Mouse (Mus musculus) CH12.LX (cell line): ENCODE measurements around the gene Hist1h4b. TPM values are rescaled to one million over a fixed set of nuclear protein-coding genes. Genes with fewer than 3 reads are reported as not detected.

ENCODE experiments used
- DNase-seq: peaks from one replicate; pipeline ENCODE4 v3.0.0-alpha.2; 2013; ENCODE audit errors: extremely low read depth
- H3K27ac ChIP-seq: 2 replicates; pipeline ENCODE4 v1.5.1; 2012; ENCODE audit warnings: low read depth, mild to moderate bottlenecking, control low read depth, moderate library complexity; ENCODE audit not compliant: insufficient read depth
- H3K27me3 ChIP-seq: replicated peaks from 2 replicates; pipeline ENCODE3; 2012; ENCODE audit warnings: inconsistent platforms
- H3K36me3 ChIP-seq, 2 experiments: replicated peaks in 1 of 2; 2 replicates each; pipeline versions ENCODE3 to v1.6.1; 2012; ENCODE audit warnings: inconsistent platforms in 1 of 2, low read length in 1 of 2, mild to moderate bottlenecking in 1 of 2, mixed read lengths in 1 of 2, moderate library complexity in 1 of 2; ENCODE audit not compliant: control insufficient read depth in 1 of 2, insufficient read depth in 1 of 2
- H3K4me1 ChIP-seq, 2 experiments: 2 replicates each; pipeline ENCODE4 v1.6.1; 2012; ENCODE audit warnings: inconsistent platforms in 1 of 2, moderate library complexity in 1 of 2; ENCODE audit not compliant: insufficient read depth in 2 of 2, control insufficient read depth in 1 of 2
- H3K4me2 ChIP-seq: 2 replicates; pipeline ENCODE4 v1.6.1; 2012; ENCODE audit warnings: low read depth, mild to moderate bottlenecking, control low read depth; ENCODE audit not compliant: poor library complexity, insufficient read depth, severe bottlenecking
- H3K4me3 ChIP-seq, 3 experiments: fragments of 150-350 bp in 1 of 3; sonication (generic) in 1 of 3; replicated peaks in 1 of 3; 2 replicates each; pipeline versions ENCODE3 to v1.5.1; 2011 to 2012; ENCODE audit warnings: low read depth in 2 of 3, low read length in 2 of 3, mild to moderate bottlenecking in 2 of 3, moderate library complexity in 2 of 3, control low read depth in 1 of 3, improper control_type of control experiment in 1 of 3, inconsistent platforms in 1 of 3, mixed read lengths in 1 of 3; ENCODE audit not compliant: poor library complexity in 1 of 3
- H3K79me2 ChIP-seq: replicated peaks from 2 replicates; pipeline ENCODE4 v1.6.1; 2012; ENCODE audit warnings: mild to moderate bottlenecking, moderate library complexity; ENCODE audit not compliant: control insufficient read depth, poor library complexity, insufficient read depth, severe bottlenecking; ENCODE audit errors: extremely low read depth
- H3K9ac ChIP-seq: 2 replicates; pipeline ENCODE4 v1.6.1; 2012; ENCODE audit warnings: low read depth, mild to moderate bottlenecking, control low read depth, moderate library complexity; ENCODE audit not compliant: insufficient read depth
- H3K9me3 ChIP-seq: replicated peaks from 2 replicates; pipeline ENCODE3; 2012; ENCODE audit warnings: low read length, inconsistent platforms, mixed read lengths
- BHLHE40 ChIP-seq: IDR thresholded peaks from 2 replicates; pipeline ENCODE4 v1.6.1; 2011; ENCODE audit warnings: mild to moderate bottlenecking, low read depth, low read length, improper control_type of control experiment
- CHD1 ChIP-seq: IDR thresholded peaks from 2 replicates; pipeline ENCODE4 v1.6.1; 2012; ENCODE audit warnings: low read depth, low read length, improper control_type of control experiment, inconsistent platforms
- EP300 ChIP-seq: IDR thresholded peaks from 2 replicates; pipeline ENCODE4 v1.6.1; 2011; ENCODE audit warnings: low read length, improper control_type of control experiment
- IRF4 ChIP-seq: IDR thresholded peaks from 2 replicates; pipeline ENCODE4 v1.6.1; 2014; ENCODE audit warnings: low read depth, mild to moderate bottlenecking, inconsistent platforms, low read length, improper control_type of control experiment
- JUN ChIP-seq: IDR thresholded peaks from 2 replicates; pipeline ENCODE4 v1.6.1; 2011; ENCODE audit warnings: low read depth, mild to moderate bottlenecking, low read length, improper control_type of control experiment, moderate library complexity; ENCODE audit not compliant: insufficient read depth
- KAT2A ChIP-seq: IDR thresholded peaks from 2 replicates; pipeline ENCODE4 v1.6.1; 2012; ENCODE audit warnings: low read length, improper control_type of control experiment, inconsistent platforms; ENCODE audit not compliant: insufficient replicate concordance
- MAFK ChIP-seq: IDR thresholded peaks from 2 replicates; pipeline ENCODE4 v1.6.1; 2011; ENCODE audit warnings: low read length, improper control_type of control experiment; ENCODE audit not compliant: insufficient replicate concordance
- MAX ChIP-seq: IDR thresholded peaks from 2 replicates; pipeline ENCODE4 v1.6.1; 2011; ENCODE audit warnings: low read length, improper control_type of control experiment
- MYC ChIP-seq: IDR thresholded peaks from 2 replicates; pipeline ENCODE4 v1.6.1; 2011; ENCODE audit warnings: low read depth, mild to moderate bottlenecking, improper control_type of control experiment, low read length
- NRF1 ChIP-seq: IDR thresholded peaks from 2 replicates; pipeline ENCODE4 v1.6.1; 2014; ENCODE audit warnings: low read depth, mild to moderate bottlenecking, inconsistent platforms, low read length, improper control_type of control experiment, moderate library complexity
- POLR2A ChIP-seq: IDR thresholded peaks from 2 replicates; pipeline ENCODE4 v1.6.1; 2011; ENCODE audit warnings: low read depth, mild to moderate bottlenecking, improper control_type of control experiment, low read length
- POLR2AphosphoS2 ChIP-seq: IDR thresholded peaks from 2 replicates; pipeline ENCODE4 v1.6.1; 2011; ENCODE audit warnings: low read depth, low read length, improper control_type of control experiment
- TBP ChIP-seq: conservative IDR thresholded peaks from 2 replicates; pipeline ENCODE4 v1.6.1; 2011; ENCODE audit warnings: low read depth, low read length, improper control_type of control experiment
- UBTF ChIP-seq: IDR thresholded peaks from 2 replicates; pipeline ENCODE4 v1.6.1; 2012; ENCODE audit warnings: low read depth, mild to moderate bottlenecking, inconsistent platforms, low read length, improper control_type of control experiment, moderate library complexity
- USF2 ChIP-seq: conservative IDR thresholded peaks from 2 replicates; pipeline ENCODE4 v1.6.1; 2011; ENCODE audit warnings: low read depth, low read length, improper control_type of control experiment
- ZC3H11A ChIP-seq: IDR thresholded peaks from 2 replicates; pipeline ENCODE4 v1.6.1; 2012; ENCODE audit warnings: low read depth, mild to moderate bottlenecking, inconsistent platforms, low read length, improper control_type of control experiment
- ZMIZ1 ChIP-seq: IDR thresholded peaks from 2 replicates; pipeline ENCODE4 v1.6.1; 2012; ENCODE audit warnings: low read depth, mild to moderate bottlenecking, inconsistent platforms, low read length, improper control_type of control experiment
- ZNF384 ChIP-seq: IDR thresholded peaks from 2 replicates; pipeline ENCODE4 v1.6.1; 2012; ENCODE audit warnings: low read depth, low read length, improper control_type of control experiment, inconsistent platforms
- dilution Hi-C: fragments of 300-500 bp; cut with MboI; formaldehyde crosslinking; loops from 2 replicates; pipeline ENCODE4 v1.14.3; 2020; ENCODE audit warnings: low sequenced_read_pairs; ENCODE audit not compliant: extremely low pct_unique_long_range_greater_than_20kb, extremely low pct_ligation_motif_present
- in situ Hi-C: fragments of 300-500 bp; cut with MboI; formaldehyde crosslinking; loops from 3 replicates; pipeline ENCODE4 v1.14.3; 2019; ENCODE audit warnings: low sequenced_read_pairs, low pct_ligation_motif_present, low pct_unique_long_range_greater_than_20kb, mixed read lengths
- polyA plus RNA-seq: library from polyadenylated mRNA; unstranded; fragments of >175 nt; gene quantifications from 2 replicates; pipeline ENCODE4 v1.2.1, GENCODE M21; 2012; ENCODE audit warnings: low read depth; ENCODE audit not compliant: insufficient read length
- total RNA-seq, 2 experiments: library from RNA; depleted of rRNA; stranded (reverse); fragments of 300-350 nt in 1 of 2; fragments of >200 nt in 1 of 2; gene quantifications; 2 replicates each; pipeline ENCODE4 v1.2.3; 2012 to 2014

Gene Hist1h4b
- total and polyA plus RNA-seq, 3 experiments, result 3.5 to 2,552 (median 24.8) TPM

DNA sequence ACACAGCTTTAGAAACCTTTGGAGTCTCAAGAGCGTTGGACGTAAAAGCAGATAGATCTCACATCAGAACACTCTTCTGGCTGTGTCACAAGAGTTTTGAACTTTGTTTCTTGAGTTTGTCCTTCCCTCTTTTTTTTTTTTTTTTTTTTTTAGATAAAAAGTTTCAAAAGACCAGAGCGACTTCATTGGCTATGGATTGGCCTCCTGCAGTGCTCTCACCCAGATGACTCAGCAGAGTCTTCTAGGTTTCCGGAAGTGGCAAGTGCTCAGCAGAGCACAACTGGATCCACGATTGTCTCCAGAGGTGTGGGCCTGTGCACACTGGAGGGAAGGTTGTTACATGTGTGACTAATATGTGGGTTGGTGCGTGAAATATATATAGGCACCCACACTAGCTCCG, 21.5 kb downstream of the Hist1h4b start:
- Histone ChIP-seq H3K9me3 (no peaks in the 10 kb centered on the region), H3K4me1 (no peaks in the 10 kb centered on the region; a peak in 1 of 4 replicates), H3K79me2 (no peaks in the 10 kb centered on the region), H3K27me3 (no peaks in the 10 kb centered on the region), H3K9ac (no peak overlapping the region), H3K36me3 (no peaks in the 10 kb centered on the region), H3K27ac (no peak overlapping the region), H3K4me2 (no peak overlapping the region), H3K4me3 (no peak overlapping the region)
- dilution Hi-C loops, result no loop called here
- in situ Hi-C loops, result no loop called here
- DNase-seq, result no peak
- TF ChIP-seq NRF1, result no peak
- no peak for TF ChIP-seq ZMIZ1
- TF ChIP-seq KAT2A, result no peak
- no peak for TF ChIP-seq MAX
- TF ChIP-seq TBP, result no peak
- no peak for TF ChIP-seq ZC3H11A
- no peak for TF ChIP-seq ZNF384
- TF ChIP-seq BHLHE40, result no peak
- TF ChIP-seq UBTF, result no peak
- no peak for TF ChIP-seq MYC
- no peak for TF ChIP-seq POLR2A
- TF ChIP-seq USF2, result no peak
- TF ChIP-seq JUN, result no peak
- no peak for TF ChIP-seq POLR2AphosphoS2

DNA sequence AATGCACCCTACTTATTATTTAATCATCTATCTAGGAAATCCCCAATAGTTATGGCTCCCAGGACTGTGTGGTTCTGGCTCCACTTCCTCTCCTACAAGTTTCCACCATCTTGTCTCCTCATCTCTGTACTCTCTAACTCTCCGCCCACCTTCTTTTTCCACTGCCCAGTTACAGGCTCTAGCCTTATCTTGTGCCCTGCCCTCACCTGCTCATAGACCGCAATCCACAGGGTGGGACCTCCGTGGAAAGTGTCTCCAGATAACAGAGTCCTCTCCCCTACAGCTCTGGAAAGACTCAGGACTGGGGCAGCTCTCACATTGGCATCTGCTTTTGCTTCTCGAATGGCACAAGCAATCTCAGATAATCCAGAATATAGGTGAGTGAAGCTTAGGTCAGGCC, 22.2 kb downstream of the Hist1h4b start:
- no peaks in the 10 kb centered on the region for H3K9me3 ChIP-seq
- H3K9ac ChIP-seq, result no peak overlapping the region
- H3K4me1 ChIP-seq, result no peaks in the 10 kb centered on the region; a peak in 1 of 4 replicates
- no peaks in the 10 kb centered on the region for H3K36me3 ChIP-seq
- H3K4me2 ChIP-seq, result no peak overlapping the region
- in situ Hi-C loops, result no loop called here
- no peaks in the 10 kb centered on the region for H3K27me3 ChIP-seq
- dilution Hi-C loops, result no loop called here
- H3K27ac ChIP-seq, result no peak overlapping the region
- DNase-seq, result no peak
- no peak overlapping the region for H3K4me3 ChIP-seq
- TF ChIP-seq TBP (no peak), CHD1 (no peak), EP300 (no peak), MAFK (no peak), MAX (no peak), POLR2AphosphoS2 (no peak), IRF4 (no peak), JUN (no peak)
- no peaks in the 10 kb centered on the region for H3K79me2 ChIP-seq
